Mouse (Mus musculus) limb, embryonic 14.5 days (tissue): ENCODE data around the gene Abhd14a. TPM values are rescaled to one million over a fixed set of nuclear protein-coding genes. Genes with fewer than 3 reads are reported as not detected.

ENCODE experiments used
- ATAC-seq: fragments of 200-750 bp; cut with Nextera tagmentation; 2 replicates; pipeline ENCODE4 v1.8.0; 2017; ENCODE audit warnings: low read depth, moderate number of reproducible peaks, moderate TSS enrichment; ENCODE audit not compliant: low FRiP score
- DNase-seq: peaks from one replicate; pipeline ENCODE4 v3.0.0-alpha.2; 2015; ENCODE audit warnings: low spot score
- H3K27ac ChIP-seq: fragments of 300-500 bp; sonication (generic); replicated peaks from 2 replicates; pipeline ENCODE4 v1.5.1; 2014; ENCODE audit warnings: low read depth, mild to moderate bottlenecking, low read length, moderate library complexity, mixed read lengths
- H3K27me3 ChIP-seq: fragments of 300-500 bp; sonication (generic); 2 replicates; pipeline ENCODE4 v1.6.1; 2014; ENCODE audit warnings: low read length, mixed read lengths; ENCODE audit not compliant: control insufficient read depth, insufficient read depth
- H3K36me3 ChIP-seq: fragments of 300-500 bp; sonication (generic); 2 replicates; pipeline ENCODE4 v1.6.1; 2014; ENCODE audit warnings: mild to moderate bottlenecking, low read length, moderate library complexity, mixed read lengths; ENCODE audit not compliant: control insufficient read depth, insufficient read depth
- H3K4me1 ChIP-seq: fragments of 300-500 bp; sonication (generic); 2 replicates; pipeline ENCODE4 v1.6.1; 2014; ENCODE audit warnings: antibody characterized with exemption, low read length, mixed read lengths; ENCODE audit not compliant: control insufficient read depth, insufficient read depth
- H3K4me2 ChIP-seq: fragments of 300-500 bp; sonication (generic); replicated peaks from 2 replicates; pipeline ENCODE4 v1.6.1; 2014; ENCODE audit warnings: low read depth, mild to moderate bottlenecking, low read length, moderate library complexity; ENCODE audit not compliant: severe bottlenecking
- H3K4me3 ChIP-seq: fragments of 300-500 bp; sonication (generic); replicated peaks from 2 replicates; pipeline ENCODE4 v1.5.1; 2014; ENCODE audit warnings: low read length
- H3K9ac ChIP-seq: fragments of 300-500 bp; sonication (generic); 2 replicates; pipeline ENCODE4 v1.6.1; 2014; ENCODE audit warnings: mild to moderate bottlenecking, low read depth, low read length, moderate library complexity; ENCODE audit not compliant: severe bottlenecking
- H3K9me3 ChIP-seq: fragments of 300-500 bp; sonication (generic); 2 replicates; pipeline ENCODE4 v1.6.1; 2016; ENCODE audit warnings: low read length; ENCODE audit not compliant: control insufficient read depth
- POLR2A ChIP-seq: fragments of 200-500 bp; IDR thresholded peaks from 2 replicates; pipeline ENCODE4 v1.8.0; 2012; ENCODE audit warnings: inconsistent platforms, mild to moderate bottlenecking, moderate library complexity, borderline replicate concordance; ENCODE audit not compliant: insufficient read depth, insufficient read length; ENCODE audit errors: extremely low read depth
- WGBS: fragments of 180-500 bp; shearing (Covaris S2); extraction: QIAGEN DNeasy Blood & Tissue Kit; methylation state at CpG from one replicate; pipeline ENCODE4 v1.1.7; 2014; 5-methylcytosine and 5-hydroxymethylcytosine counted together
- polyA plus RNA-seq, 2 experiments: library from polyadenylated mRNA; depleted of rRNA in 1 of 2; stranded (reverse) in 1 of 2; unstranded in 1 of 2; fragments of >200 nt; fragmentation: Nextera tagmentation in 1 of 2; extraction: Ambion mirVana in 1 of 2; gene quantifications; 2 replicates each; pipeline versions ENCODE4 v1.2.1 to v1.2.3; 2012 to 2014

The Abhd14a gene
- polyA plus RNA-seq, 2 experiments, result 69.5 to 79.9 TPM

DNA sequence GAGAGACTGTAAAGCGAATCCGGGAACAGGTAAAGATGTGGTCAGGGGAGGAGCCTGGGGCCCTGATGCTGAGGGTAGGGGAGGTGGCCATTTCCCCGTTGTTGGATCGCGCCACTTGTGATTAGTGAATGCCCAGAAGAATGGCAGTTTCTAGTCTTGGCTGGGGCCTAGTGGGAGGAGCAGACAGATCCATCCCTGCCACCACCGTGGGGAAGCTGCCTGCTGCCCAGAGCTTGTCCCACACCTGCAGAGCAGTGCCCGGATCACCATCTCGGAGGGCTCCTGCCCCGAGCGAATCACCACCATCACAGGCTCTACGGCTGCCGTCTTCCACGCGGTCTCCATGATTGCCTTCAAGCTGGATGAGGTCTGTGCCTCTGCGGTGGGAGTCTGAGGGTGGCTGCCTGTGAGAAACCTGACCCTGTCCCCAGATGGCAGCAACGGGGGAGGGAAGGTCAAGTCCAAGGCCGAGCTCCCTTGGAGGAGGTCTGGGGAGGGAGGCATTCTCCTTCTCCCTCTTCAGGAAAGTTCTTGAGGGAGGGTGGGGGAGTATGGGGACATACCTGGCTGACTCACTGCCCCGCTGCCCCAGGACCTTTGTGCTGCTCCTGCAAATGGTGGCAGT is 13.0 kb upstream of the Abhd14a start:
- H3K9ac ChIP-seq, result no peak overlapping the region
- no peaks in the 10 kb centered on the region for H3K9me3 ChIP-seq
- no peak for ATAC-seq
- H3K27ac ChIP-seq, result no peak overlapping the region
- TF ChIP-seq POLR2A, result no peak
- peaks cover 24% of the 10 kb centered on the region for H3K4me1 ChIP-seq
- DNase-seq, result no peak
- no peak overlapping the region for H3K4me3 ChIP-seq
- 70% methylated on average over 18 of the region's 18 CpGs for WGBS
- no peak overlapping the region for H3K4me2 ChIP-seq
- no peaks in the 10 kb centered on the region for H3K27me3 ChIP-seq
- peaks cover 41% of the 10 kb centered on the region for H3K36me3 ChIP-seq

DNA sequence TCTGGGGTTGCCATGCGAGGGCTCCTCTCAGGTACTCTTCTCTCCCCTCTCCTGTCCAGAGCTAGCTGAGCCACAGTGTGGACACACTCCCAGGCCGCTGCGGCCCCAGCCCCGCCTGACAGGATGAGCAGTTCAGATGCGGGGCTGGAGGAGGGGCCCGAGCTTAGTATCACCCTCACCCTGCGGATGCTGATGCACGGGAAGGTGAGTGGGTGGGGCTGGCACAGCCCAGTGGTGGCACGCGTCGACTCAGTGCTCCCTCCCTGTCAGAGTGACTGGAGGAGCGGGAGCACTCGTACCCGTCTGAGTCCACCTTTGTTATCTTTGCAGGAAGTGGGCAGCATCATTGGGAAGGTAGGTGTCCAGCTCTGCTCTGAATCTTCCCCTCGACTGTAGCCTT is 12.5 kb upstream of the Abhd14a start:
- peaks cover 41% of the 10 kb centered on the region for H3K36me3 ChIP-seq
- H3K4me1 ChIP-seq, result peaks cover 30% of the 10 kb centered on the region
- H3K27me3 ChIP-seq, result no peaks in the 10 kb centered on the region
- WGBS, result 82% methylated on average over 15 of the region's 15 CpGs
- no peak overlapping the region for H3K9ac ChIP-seq
- no peak for DNase-seq
- ATAC-seq, result no peak
- no peak overlapping the region for H3K4me3 ChIP-seq
- H3K4me2 ChIP-seq, result no peak overlapping the region
- H3K9me3 ChIP-seq, result no peaks in the 10 kb centered on the region
- no peak overlapping the region for H3K27ac ChIP-seq
- no peak for TF ChIP-seq POLR2A

DNA sequence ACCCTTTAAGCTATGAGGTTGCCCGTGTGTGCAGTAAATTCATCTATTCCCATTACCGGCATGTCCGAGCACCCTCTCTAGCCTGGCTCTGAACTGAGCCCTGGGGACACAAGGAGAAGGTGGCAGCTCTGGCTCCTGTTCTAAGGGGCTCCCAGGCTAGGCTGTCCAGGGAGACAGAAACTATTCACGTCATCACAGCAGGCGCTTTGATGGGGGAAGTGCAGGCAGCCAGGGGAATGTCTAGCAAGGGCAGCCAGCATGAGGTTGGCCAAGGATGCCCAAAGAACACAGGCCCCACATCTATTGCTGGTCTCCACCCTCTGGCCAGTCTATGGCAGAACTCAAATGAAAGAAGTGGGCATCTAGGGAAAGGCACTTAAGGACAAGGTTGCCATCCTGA is 10.4 kb upstream of the Abhd14a start:
- Histone ChIP-seq H3K9ac (no peak overlapping the region), H3K9me3 (no peaks in the 10 kb centered on the region), H3K4me2 (no peak overlapping the region), H3K4me3 (no peak overlapping the region), H3K4me1 (peaks cover 35% of the 10 kb centered on the region), H3K36me3 (peaks cover 26% of the 10 kb centered on the region), H3K27ac (no peak overlapping the region), H3K27me3 (no peaks in the 10 kb centered on the region)
- DNase-seq (no peak), ATAC-seq (no peak)
- no peak for TF ChIP-seq POLR2A
- 72% methylated on average over 5 of the region's 5 CpGs for WGBS

DNA sequence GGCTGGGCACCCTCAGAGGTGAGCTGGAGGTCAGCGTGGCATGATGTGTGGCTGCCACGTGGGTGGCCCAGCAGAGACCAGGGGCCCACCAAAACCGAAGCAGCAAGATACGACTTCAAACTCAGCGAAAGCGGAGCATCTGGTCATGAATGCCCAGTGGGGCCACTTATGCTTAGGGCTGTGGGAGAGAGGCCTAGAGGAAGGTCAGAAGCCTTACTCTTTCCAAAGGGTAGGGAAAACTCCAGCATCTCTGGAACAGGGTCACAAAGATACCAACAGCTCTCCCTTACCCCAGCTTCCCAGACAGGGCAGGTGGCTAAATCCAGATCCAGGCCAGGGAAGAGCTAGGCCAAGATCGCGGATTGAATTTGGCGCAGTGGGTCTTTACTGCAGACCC is 9.7 kb upstream of the Abhd14a start:
- Histone ChIP-seq H3K4me3 (0 out of 2 replicates have a peak overlapping the region, but pooled peaks have one; percentile 5), H3K27ac (0 out of 2 replicates have a peak overlapping the region, but pooled peaks have one; percentile 33), H3K4me2 (peak overlapping the region; percentile 90), H3K9ac (peak overlapping the region; percentile 70), H3K9me3 (no peaks in the 10 kb centered on the region), H3K36me3 (peaks cover 21% of the 10 kb centered on the region), H3K27me3 (no peaks in the 10 kb centered on the region), H3K4me1 (peaks cover 42% of the 10 kb centered on the region)
- TF ChIP-seq POLR2A, result no peak
- no peak for DNase-seq
- 50% methylated on average over 9 of the region's 9 CpGs for WGBS
- 0 out of 2 replicates have a peak, but pooled peaks have one; percentile 0 for ATAC-seq

DNA sequence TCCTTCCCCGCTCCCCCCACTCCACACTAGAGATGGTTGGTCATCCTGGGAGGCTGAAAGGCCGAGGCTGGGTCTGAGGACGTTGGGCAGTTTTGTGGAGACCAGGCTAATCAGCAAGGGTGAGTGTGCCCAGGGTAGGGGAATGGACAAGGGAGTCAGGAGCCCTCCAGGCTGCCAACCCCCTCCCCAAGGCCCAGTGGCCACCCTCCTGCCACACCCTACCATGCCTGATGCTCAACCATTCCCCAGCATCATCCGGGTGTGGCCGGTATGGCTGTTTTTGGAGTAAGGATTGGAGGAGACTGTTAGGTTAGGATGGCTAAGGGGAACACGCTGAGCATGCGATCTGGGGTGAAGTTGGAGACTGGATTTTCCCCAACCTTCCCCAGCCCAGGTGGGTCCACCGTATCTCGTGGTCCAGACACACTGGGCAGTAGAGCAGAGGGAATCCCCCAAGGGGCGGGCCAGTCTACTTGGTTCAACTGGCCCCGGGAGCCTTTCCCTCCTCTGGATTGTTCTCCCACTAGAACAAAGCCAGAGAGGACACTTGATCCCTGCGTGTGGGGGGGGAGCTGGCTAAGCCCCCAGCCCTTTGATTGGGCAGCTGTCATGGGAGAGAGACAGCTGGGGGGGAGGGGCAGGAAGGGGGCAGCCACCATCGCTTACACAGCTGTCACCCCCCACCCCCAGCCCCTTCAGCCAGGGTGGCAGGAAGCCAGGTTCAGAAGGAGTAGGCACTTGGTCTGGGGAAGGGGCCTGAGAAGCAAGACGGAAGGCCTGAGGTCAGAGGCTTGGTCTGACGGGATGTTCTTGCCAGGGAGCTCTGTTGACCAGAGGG is 9.1 kb upstream of the Abhd14a start:
- WGBS, result 41% methylated on average over 14 of the region's 15 CpGs
- peak overlapping the region; percentile 90 for H3K4me2 ChIP-seq
- H3K9ac ChIP-seq, result peak overlapping the region; percentile 70
- H3K27ac ChIP-seq, result peak overlapping the region; percentile 52; the same call in 1 of the 2 replicates
- H3K9me3 ChIP-seq, result no peaks in the 10 kb centered on the region
- no peaks in the 10 kb centered on the region for H3K27me3 ChIP-seq
- TF ChIP-seq POLR2A, result no peak
- ATAC-seq (peak; percentile 42), DNase-seq (peak; percentile 56)
- H3K4me3 ChIP-seq, result peak overlapping the region; percentile 71; the same call in 1 of the 2 replicates
- peaks cover 15% of the 10 kb centered on the region for H3K36me3 ChIP-seq
- H3K4me1 ChIP-seq, result peaks cover 42% of the 10 kb centered on the region
